Mouse (Mus musculus) neural tube, embryonic 14.5 days (tissue): ENCODE results near the gene Jakmip3. TPM values are rescaled to one million over a fixed set of nuclear protein-coding genes. Genes with fewer than 3 reads are reported as not detected.

Experiments used
- ATAC-seq: fragments of 200-750 bp; cut with Nextera tagmentation; 2 replicates; pipeline ENCODE4 v1.8.0; 2017; ENCODE audit warnings: low read depth, mild to moderate bottlenecking, moderate TSS enrichment, moderate library complexity
- H3K27ac ChIP-seq: fragments of 300-500 bp; sonication (generic); 2 replicates; pipeline ENCODE4 v1.5.1; 2014; ENCODE audit warnings: low read depth, mild to moderate bottlenecking, control low read depth, low read length, moderate library complexity, mixed read lengths
- H3K27me3 ChIP-seq: fragments of 300-500 bp; sonication (generic); 2 replicates; pipeline ENCODE4 v1.6.1; 2014; ENCODE audit warnings: low read length; ENCODE audit not compliant: control insufficient read depth, insufficient read depth
- H3K36me3 ChIP-seq: fragments of 300-500 bp; sonication (generic); 2 replicates; pipeline ENCODE4 v1.6.1; 2014; ENCODE audit warnings: low read length, mixed read lengths; ENCODE audit not compliant: control insufficient read depth, insufficient read depth
- H3K4me1 ChIP-seq: fragments of 300-500 bp; sonication (generic); 2 replicates; pipeline ENCODE4 v1.6.1; 2014; ENCODE audit warnings: low read length; ENCODE audit not compliant: control insufficient read depth, insufficient read depth
- H3K4me2 ChIP-seq: fragments of 300-500 bp; sonication (generic); 2 replicates; pipeline ENCODE4 v1.6.1; 2014; ENCODE audit warnings: mild to moderate bottlenecking, low read depth, low read length, control low read depth
- H3K4me3 ChIP-seq: fragments of 300-500 bp; sonication (generic); 2 replicates; pipeline ENCODE4 v1.5.1; 2014; ENCODE audit warnings: low read depth, low read length, control low read depth, mixed read lengths
- H3K9ac ChIP-seq: fragments of 300-500 bp; sonication (generic); replicated peaks from 2 replicates; pipeline ENCODE4 v1.6.1; 2014; ENCODE audit warnings: low read depth, mild to moderate bottlenecking, control low read depth, low read length, mixed read lengths
- H3K9me3 ChIP-seq: fragments of 300-500 bp; sonication (generic); 2 replicates; pipeline ENCODE4 v1.6.1; 2016; ENCODE audit warnings: low read length; ENCODE audit not compliant: control insufficient read depth
- whole genome bisulfite sequencing: fragments of 180-500 bp; shearing (Covaris S2); extraction: QIAGEN DNeasy Blood & Tissue Kit; methylation state at CpG from one replicate; pipeline ENCODE4 v1.1.7; 2014; 5-methylcytosine and 5-hydroxymethylcytosine counted together
- polyA plus RNA-seq: library from polyadenylated mRNA; unstranded; fragments of >200 nt; fragmentation: Nextera tagmentation; extraction: Ambion mirVana; gene quantifications from 2 replicates; pipeline ENCODE4 v1.2.1, GENCODE M21; 2014

Jakmip3 gene
- polyA plus RNA-seq, 1 experiment from 2014 or later: 15.0 TPM

- Histone ChIP-seq H3K27me3 (no peaks in the 10 kb centered on the region), H3K9me3 (no peaks in the 10 kb centered on the region), H3K36me3 (peaks cover 51% of the 10 kb centered on the region), H3K9ac (no peak overlapping the region), H3K27ac (no peak overlapping the region), H3K4me2 (no peak overlapping the region), H3K4me1 (peaks cover 21% of the 10 kb centered on the region), H3K4me3 (no peak overlapping the region)
- ATAC-seq: no peak
- WGBS: 97% methylated on average over 5 of the region's 5 CpGs
Observed at GRCm38 (mm10) chr7:139092676-139093075, 152.1 kb downstream of the Jakmip3 start.

GRCm38 (mm10) chr7:139093124-139093523 is 152.6 kb downstream of the Jakmip3 start:
- H3K4me1 ChIP-seq: peaks cover 16% of the 10 kb centered on the region
- no peak overlapping the region for H3K4me2 ChIP-seq
- no peak overlapping the region for H3K9ac ChIP-seq
- no peak overlapping the region for H3K27ac ChIP-seq
- H3K27me3 ChIP-seq: no peaks in the 10 kb centered on the region
- no peak for ATAC-seq
- H3K36me3 ChIP-seq: peaks cover 55% of the 10 kb centered on the region
- H3K4me3 ChIP-seq: no peak overlapping the region
- 91% methylated on average over 5 of the region's 5 CpGs for WGBS
- no peaks in the 10 kb centered on the region for H3K9me3 ChIP-seq

GRCm38 (mm10) chr7:139093781-139094180 is 153.3 kb downstream of the Jakmip3 start:
- H3K4me2 ChIP-seq: no peak overlapping the region
- peaks cover 10% of the 10 kb centered on the region for H3K4me1 ChIP-seq
- peaks cover 62% of the 10 kb centered on the region for H3K36me3 ChIP-seq
- ATAC-seq: no peak
- H3K27ac ChIP-seq: no peak overlapping the region
- no peaks in the 10 kb centered on the region for H3K9me3 ChIP-seq
- 85% methylated on average over 7 of the region's 7 CpGs for WGBS
- no peak overlapping the region for H3K4me3 ChIP-seq
- no peaks in the 10 kb centered on the region for H3K27me3 ChIP-seq
- H3K9ac ChIP-seq: no peak overlapping the region

- Histone ChIP-seq H3K9ac (no peak overlapping the region), H3K4me1 (peaks cover 5% of the 10 kb centered on the region; the same call in 1 of the 2 replicates), H3K27ac (no peak overlapping the region), H3K36me3 (peaks cover 65% of the 10 kb centered on the region), H3K27me3 (no peaks in the 10 kb centered on the region), H3K4me3 (no peak overlapping the region), H3K9me3 (no peaks in the 10 kb centered on the region), H3K4me2 (no peak overlapping the region)
- WGBS: 84% methylated on average over 6 of the region's 6 CpGs
- no peak for ATAC-seq
Observed at GRCm38 (mm10) chr7:139094761-139095160, 154.2 kb downstream of the Jakmip3 start.

GRCm38 (mm10) chr7:139095282-139095681 is 154.8 kb downstream of the Jakmip3 start:
- 82% methylated on average over 7 of the region's 7 CpGs for WGBS
- H3K4me2 ChIP-seq: no peak overlapping the region
- H3K4me3 ChIP-seq: no peak overlapping the region
- no peaks in the 10 kb centered on the region for H3K27me3 ChIP-seq
- no peak overlapping the region for H3K9ac ChIP-seq
- H3K27ac ChIP-seq: no peak overlapping the region
- no peak for ATAC-seq
- H3K4me1 ChIP-seq: no peaks in the 10 kb centered on the region; the same call in 1 of the 2 replicates
- H3K9me3 ChIP-seq: no peaks in the 10 kb centered on the region
- H3K36me3 ChIP-seq: peaks cover 65% of the 10 kb centered on the region

GRCm38 (mm10) chr7:139096399-139096798 is 155.9 kb downstream of the Jakmip3 start:
- no peak for ATAC-seq
- H3K4me3 ChIP-seq: no peak overlapping the region
- no peak overlapping the region for H3K27ac ChIP-seq
- H3K36me3 ChIP-seq: peaks cover 65% of the 10 kb centered on the region
- H3K9me3 ChIP-seq: no peaks in the 10 kb centered on the region
- no peaks in the 10 kb centered on the region for H3K4me1 ChIP-seq
- no peak overlapping the region for H3K4me2 ChIP-seq
- H3K27me3 ChIP-seq: no peaks in the 10 kb centered on the region
- no peak overlapping the region for H3K9ac ChIP-seq
- 89% methylated on average over 6 of the region's 6 CpGs for WGBS

GRCm38 (mm10) chr7:139100531-139101095 is 160.1 kb downstream of the Jakmip3 start:
- Histone ChIP-seq H3K27ac (no peak overlapping the region; the same call in 1 of the 2 replicates), H3K4me2 (no peak overlapping the region), H3K36me3 (peaks cover 35% of the 10 kb centered on the region), H3K27me3 (no peaks in the 10 kb centered on the region), H3K9me3 (no peaks in the 10 kb centered on the region), H3K9ac (no peak overlapping the region), H3K4me3 (no peak overlapping the region), H3K4me1 (no peaks in the 10 kb centered on the region)
- 72% methylated on average over 12 of the region's 12 CpGs for WGBS
- ATAC-seq: no peak

GRCm38 (mm10) chr7:139101286-139101804 is 160.8 kb downstream of the Jakmip3 start:
- Histone ChIP-seq H3K4me2 (no peak overlapping the region), H3K4me3 (no peak overlapping the region), H3K27ac (no peak overlapping the region), H3K9ac (no peak overlapping the region), H3K27me3 (no peaks in the 10 kb centered on the region), H3K9me3 (no peaks in the 10 kb centered on the region), H3K36me3 (peaks cover 35% of the 10 kb centered on the region), H3K4me1 (no peaks in the 10 kb centered on the region)
- WGBS: 83% methylated on average over 10 of the region's 10 CpGs
- no peak for ATAC-seq

GRCm38 (mm10) chr7:139101826-139102225 is 161.3 kb downstream of the Jakmip3 start:
- no peak overlapping the region; the same call in 1 of the 2 replicates for H3K27ac ChIP-seq
- peaks cover 32% of the 10 kb centered on the region for H3K36me3 ChIP-seq
- no peak overlapping the region for H3K4me2 ChIP-seq
- no peak overlapping the region for H3K4me3 ChIP-seq
- no peak overlapping the region; the same call in 1 of the 2 replicates for H3K9ac ChIP-seq
- 78% methylated on average over 3 of the region's 3 CpGs for WGBS
- ATAC-seq: no peak
- no peaks in the 10 kb centered on the region for H3K4me1 ChIP-seq
- H3K9me3 ChIP-seq: no peaks in the 10 kb centered on the region
- H3K27me3 ChIP-seq: no peaks in the 10 kb centered on the region
